Mouse (Mus musculus) MEL (cell line): ENCODE results near the gene Grb7. TPM values are rescaled to one million over a fixed set of nuclear protein-coding genes. Genes with fewer than 3 reads are reported as not detected.

Experiments
- DNase-seq: peaks from one replicate; pipeline ENCODE4 v3.0.0; 2011; ENCODE audit warnings: low read depth, low spot score
- H3K27ac ChIP-seq: 2 replicates; pipeline ENCODE4 v1.5.1; 2012; ENCODE audit warnings: low read depth, mild to moderate bottlenecking, control low read depth, low read length, moderate library complexity; ENCODE audit not compliant: control insufficient read depth
- H3K27me3 ChIP-seq, 2 experiments: fragments of 150-350 bp in 1 of 2; sonication (generic) in 1 of 2; 2 replicates each; pipeline ENCODE4 v1.6.1; 2012; ENCODE audit warnings: low read length in 2 of 2, mild to moderate bottlenecking in 2 of 2, improper control_type of control experiment in 1 of 2, moderate library complexity in 1 of 2; ENCODE audit not compliant: insufficient read depth in 2 of 2, control insufficient read depth in 1 of 2
- H3K36me3 ChIP-seq, 2 experiments: 2 replicates each; pipeline ENCODE4 v1.6.1; 2012 to 2014; ENCODE audit warnings: low read length in 2 of 2, improper control_type of control experiment in 1 of 2, inconsistent platforms in 1 of 2, mild to moderate bottlenecking in 1 of 2; ENCODE audit not compliant: insufficient read depth in 2 of 2, control insufficient read depth in 1 of 2
- H3K4me1 ChIP-seq, 2 experiments: fragments of 150-350 bp in 1 of 2; sonication (generic) in 1 of 2; 2 replicates each; pipeline ENCODE4 v1.6.1; 2012; ENCODE audit warnings: low read length in 2 of 2, improper control_type of control experiment in 1 of 2, mild to moderate bottlenecking in 1 of 2; ENCODE audit not compliant: insufficient read depth in 2 of 2, control insufficient read depth in 1 of 2
- H3K4me3 ChIP-seq, 2 experiments: fragments of 150-350 bp in 1 of 2; sonication (generic) in 1 of 2; 2 replicates each; pipeline ENCODE4 v1.5.1; 2012; ENCODE audit warnings: low read depth in 2 of 2, low read length in 2 of 2, mild to moderate bottlenecking in 2 of 2, moderate library complexity in 2 of 2, control low read depth in 1 of 2, improper control_type of control experiment in 1 of 2; ENCODE audit not compliant: control insufficient read depth in 1 of 2, insufficient read depth in 1 of 2
- H3K79me2 ChIP-seq: 2 replicates; pipeline ENCODE4 v1.6.1; 2012; ENCODE audit warnings: mild to moderate bottlenecking, low read length, moderate library complexity; ENCODE audit not compliant: control insufficient read depth, poor library complexity, insufficient read depth
- H3K9ac ChIP-seq: 2 replicates; pipeline ENCODE4 v1.6.1; 2012; ENCODE audit warnings: low read depth, mild to moderate bottlenecking, control low read depth, low read length, moderate library complexity; ENCODE audit not compliant: control insufficient read depth, poor library complexity, severe bottlenecking
- H3K9me3 ChIP-seq: fragments of 150-350 bp; sonication (generic); replicated peaks from 2 replicates; pipeline ENCODE4 v1.6.1; 2012; ENCODE audit warnings: mild to moderate bottlenecking, low read length, improper control_type of control experiment, moderate library complexity; ENCODE audit not compliant: insufficient read depth
- BHLHE40 ChIP-seq: IDR thresholded peaks from 2 replicates; pipeline ENCODE4 v1.6.1; 2012; ENCODE audit warnings: low read depth, mild to moderate bottlenecking, inconsistent platforms, low read length, improper control_type of control experiment, borderline replicate concordance
- CHD1 ChIP-seq: IDR thresholded peaks from 2 replicates; pipeline ENCODE4 v1.6.1; 2012; ENCODE audit warnings: low read depth, mild to moderate bottlenecking, inconsistent platforms, low read length, improper control_type of control experiment
- CHD2 ChIP-seq: IDR thresholded peaks from 2 replicates; pipeline ENCODE4 v1.6.1; 2011; ENCODE audit warnings: low read length, improper control_type of control experiment
- CTCF ChIP-seq, 3 experiments: IDR thresholded peaks in 2 of 3; conservative IDR thresholded peaks in 1 of 3; 2 replicates each; pipeline ENCODE4 v1.5.1; 2011 to 2012; ENCODE audit warnings: low read length in 3 of 3, low read depth in 2 of 3, mild to moderate bottlenecking in 2 of 3, improper control_type of control experiment in 1 of 3, inconsistent platforms in 1 of 3, mixed read lengths in 1 of 3, moderate library complexity in 1 of 3; ENCODE audit not compliant: control insufficient read depth in 1 of 3, insufficient read depth in 1 of 3, poor library complexity in 1 of 3, severe bottlenecking in 1 of 3
- E2F4 ChIP-seq: IDR thresholded peaks from 2 replicates; pipeline ENCODE4 v1.6.1; 2011; ENCODE audit warnings: low read depth, low read length, improper control_type of control experiment, borderline replicate concordance
- ELF1 ChIP-seq: IDR thresholded peaks from 2 replicates; pipeline ENCODE4 v1.6.1; 2014; ENCODE audit warnings: low read depth, mild to moderate bottlenecking, inconsistent platforms, low read length, improper control_type of control experiment, moderate library complexity
- ETS1 ChIP-seq: IDR thresholded peaks from 2 replicates; pipeline ENCODE4 v1.6.1; 2012; ENCODE audit warnings: low read depth, mild to moderate bottlenecking, inconsistent platforms, low read length, improper control_type of control experiment, moderate library complexity
- HCFC1 ChIP-seq: IDR thresholded peaks from 2 replicates; pipeline ENCODE4 v1.6.1; 2012; ENCODE audit warnings: low read depth, mild to moderate bottlenecking, inconsistent platforms, low read length, improper control_type of control experiment, moderate library complexity
- MAFK ChIP-seq: IDR thresholded peaks from 2 replicates; pipeline ENCODE4 v1.6.1; 2011; ENCODE audit warnings: low read depth, mild to moderate bottlenecking, low read length, improper control_type of control experiment, borderline replicate concordance
- MAX ChIP-seq: IDR thresholded peaks from 2 replicates; pipeline ENCODE4 v1.6.1; 2011; ENCODE audit warnings: low read length, improper control_type of control experiment
- MAZ ChIP-seq: IDR thresholded peaks from 2 replicates; pipeline ENCODE4 v1.6.1; 2012; ENCODE audit warnings: low read depth, mild to moderate bottlenecking, inconsistent platforms, low read length, improper control_type of control experiment
- MEF2A ChIP-seq: IDR thresholded peaks from 2 replicates; pipeline ENCODE4 v1.6.1; 2014; ENCODE audit warnings: low read depth, mild to moderate bottlenecking, inconsistent platforms, low read length, improper control_type of control experiment; ENCODE audit not compliant: poor library complexity, insufficient replicate concordance, severe bottlenecking; ENCODE audit errors: extremely low read depth
- MXI1 ChIP-seq: IDR thresholded peaks from 2 replicates; pipeline ENCODE4 v1.6.1; 2011; ENCODE audit warnings: mild to moderate bottlenecking, low read depth, low read length, improper control_type of control experiment
- NRF1 ChIP-seq: IDR thresholded peaks from 2 replicates; pipeline ENCODE4 v1.6.1; 2014; ENCODE audit warnings: low read depth, mild to moderate bottlenecking, inconsistent platforms, low read length, improper control_type of control experiment, moderate library complexity; ENCODE audit not compliant: poor library complexity, insufficient read depth, severe bottlenecking
- ZC3H11A ChIP-seq: IDR thresholded peaks from 2 replicates; pipeline ENCODE4 v1.6.1; 2012; ENCODE audit warnings: low read depth, mild to moderate bottlenecking, inconsistent platforms, low read length, improper control_type of control experiment
- polyA plus RNA-seq, 2 experiments: library from polyadenylated mRNA; stranded (reverse) in 1 of 2; unstranded in 1 of 2; fragments of >175 nt in 1 of 2; fragments of >200 nt in 1 of 2; gene quantifications; 2 replicates each; pipeline versions ENCODE4 v1.2.1 to v1.2.4; 2012; ENCODE audit warnings: low replicate concordance in 2 of 2, low read depth in 1 of 2; ENCODE audit not compliant: insufficient read length in 2 of 2, insufficient read depth in 1 of 2, missing spikeins in 1 of 2
- total RNA-seq: library from RNA; depleted of rRNA; stranded (reverse); fragments of 300-350 nt; gene quantifications from 2 replicates; pipeline ENCODE4 v1.2.3, GENCODE M21; 2012

Grb7 gene
- total and polyA plus RNA-seq, 3 experiments: 0.21 TPM; not detected in 2

- no peak for DNase-seq
- Histone ChIP-seq H3K36me3 (peaks cover 0 to 2% of the 10 kb centered on the region in 2 experiments; a peak in 1 of 4 replicates), H3K27ac (no peak overlapping the region), H3K27me3 (peaks cover 3 to 4% of the 10 kb centered on the region in 2 experiments), H3K9ac (no peak overlapping the region), H3K4me3 (no peak overlapping the region), H3K9me3 (no peaks in the 10 kb centered on the region), H3K79me2 (no peaks in the 10 kb centered on the region; the same call in 1 of the 2 replicates), H3K4me1 (peaks cover 0 to 10% of the 10 kb centered on the region in 2 experiments; a peak in 1 of 4 replicates)
- no peak for TF ChIP-seq MAX
- no peak for TF ChIP-seq CTCF (IDR thresholded peaks at IDR 0.05 in 2 of 3, conservative IDR thresholded peaks at IDR 0.05 in 1 of 3; ENCODE audit: control insufficient read depth in 1 of 3, insufficient read depth in 1 of 3, low read depth in 2 of 3, low read length in 3 of 3, poor library complexity in 1 of 3, severe bottlenecking in 1 of 3)
- TF ChIP-seq ELF1: no peak
- no peak for TF ChIP-seq CHD2
These were observed 15.0 kb downstream of the Grb7 start for GRCm38 (mm10) chr11:98461109-98461720.

GRCm38 (mm10) chr11:98462255-98462654 is 16.1 kb downstream of the Grb7 start:
- Histone ChIP-seq H3K4me1 (peaks cover 0 to 3% of the 10 kb centered on the region in 2 experiments; a peak in 1 of 4 replicates), H3K36me3 (no peaks in the 10 kb centered on the region; a peak in 1 of 4 replicates), H3K9me3 (no peaks in the 10 kb centered on the region), H3K27ac (no peak overlapping the region), H3K4me3 (no peak overlapping the region), H3K9ac (no peak overlapping the region), H3K27me3 (peaks cover 3 to 8% of the 10 kb centered on the region in 2 experiments), H3K79me2 (no peaks in the 10 kb centered on the region; the same call in 1 of the 2 replicates)
- DNase-seq: no peak
- TF ChIP-seq HCFC1 (no peak), MAZ (no peak), MXI1 (no peak), CHD1 (no peak), MAFK (no peak)

- Histone ChIP-seq H3K9ac (no peak overlapping the region), H3K4me1 (no peaks in the 10 kb centered on the region), H3K79me2 (no peaks in the 10 kb centered on the region), H3K27ac (no peak overlapping the region), H3K9me3 (no peaks in the 10 kb centered on the region), H3K4me3 (no peak overlapping the region), H3K36me3 (no peaks in the 10 kb centered on the region), H3K27me3 (peaks cover 8 to 16% of the 10 kb centered on the region in 2 experiments)
- TF ChIP-seq MEF2A: no peak
- TF ChIP-seq CHD2: no peak
- no peak for TF ChIP-seq E2F4
- TF ChIP-seq MAFK: no peak
- no peak for TF ChIP-seq NRF1
- TF ChIP-seq ZC3H11A: no peak
- TF ChIP-seq HCFC1: no peak
- TF ChIP-seq BHLHE40: no peak
- TF ChIP-seq CTCF (IDR thresholded peaks at IDR 0.05 in 2 of 3, conservative IDR thresholded peaks at IDR 0.05 in 1 of 3; ENCODE audit: control insufficient read depth in 1 of 3, insufficient read depth in 1 of 3, low read depth in 2 of 3, low read length in 3 of 3, poor library complexity in 1 of 3, severe bottlenecking in 1 of 3): no peak
- TF ChIP-seq ETS1: no peak
- DNase-seq: no peak
These were observed 17.7 kb downstream of the Grb7 start for GRCm38 (mm10) chr11:98463911-98464310.
